Mouse (Mus musculus) adrenal gland, postnatal 10 days (tissue): ENCODE data around the gene Ppa1. TPM values are rescaled to one million over a fixed set of nuclear protein-coding genes. Genes with fewer than 3 reads are reported as not detected.

Experiments
- DNase-seq: peaks from one replicate; pipeline ENCODE4 v3.0.0; 2021; ENCODE audit warnings: mixed read lengths
- total RNA-seq, 2 experiments: library from RNA; stranded (reverse); gene quantifications; 2 replicates each; pipeline ENCODE4 v1.2.3; 2021

Gene Ppa1
- total RNA-seq, 2 experiments from 2014 or later, result 110 to 122 TPM

DNA sequence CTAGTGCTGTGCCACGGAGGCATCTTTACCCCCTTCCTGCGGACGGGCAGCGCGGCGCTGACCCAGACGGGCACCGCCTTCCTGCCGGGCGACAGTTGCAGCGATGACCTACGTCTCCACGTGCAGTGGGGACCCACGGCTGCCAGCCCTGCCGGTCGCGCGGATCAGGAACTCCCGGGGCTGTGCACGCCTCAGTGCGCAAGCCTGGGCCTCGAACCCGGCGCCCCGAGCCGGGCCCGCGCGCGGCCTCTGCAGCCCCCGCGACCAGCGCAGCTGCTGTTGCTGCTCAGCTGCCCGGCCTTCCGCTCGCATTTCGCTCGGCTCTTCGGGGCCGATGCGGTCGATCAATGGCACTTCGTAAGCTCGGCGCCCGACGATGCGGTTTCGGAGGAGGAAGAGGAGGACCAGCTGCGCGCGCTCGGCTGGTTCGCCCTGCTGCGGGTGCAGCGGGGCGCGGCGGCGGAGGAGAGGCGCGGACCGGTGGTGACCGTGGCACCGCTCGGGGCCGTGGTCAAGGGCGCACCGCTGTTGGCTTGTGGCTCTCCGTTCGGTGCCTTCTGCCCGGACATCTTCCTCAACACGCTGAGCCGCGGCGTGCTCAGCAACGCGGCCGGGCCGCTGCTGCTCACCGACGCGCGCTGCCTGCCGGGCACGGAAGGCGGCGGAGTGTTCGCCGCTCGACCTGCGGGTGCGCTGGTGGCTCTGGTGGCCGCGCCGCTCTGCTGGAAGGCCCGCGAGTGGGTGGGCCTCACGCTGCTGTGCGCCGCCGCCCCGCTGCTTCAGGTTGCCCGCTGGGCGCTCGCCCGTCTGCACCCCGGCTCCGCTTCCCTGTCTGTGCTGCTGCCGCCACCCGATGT, 47.6 kb downstream of the Ppa1 start:
- DNase-seq, result no peak

- DNase-seq, result no peak
Observed at GRCm38 (mm10) chr10:61696560-61696823, 48.1 kb downstream of the Ppa1 start.

- peak; percentile 81 for DNase-seq
Observed at GRCm38 (mm10) chr10:61697028-61697427, 48.7 kb downstream of the Ppa1 start.

DNA sequence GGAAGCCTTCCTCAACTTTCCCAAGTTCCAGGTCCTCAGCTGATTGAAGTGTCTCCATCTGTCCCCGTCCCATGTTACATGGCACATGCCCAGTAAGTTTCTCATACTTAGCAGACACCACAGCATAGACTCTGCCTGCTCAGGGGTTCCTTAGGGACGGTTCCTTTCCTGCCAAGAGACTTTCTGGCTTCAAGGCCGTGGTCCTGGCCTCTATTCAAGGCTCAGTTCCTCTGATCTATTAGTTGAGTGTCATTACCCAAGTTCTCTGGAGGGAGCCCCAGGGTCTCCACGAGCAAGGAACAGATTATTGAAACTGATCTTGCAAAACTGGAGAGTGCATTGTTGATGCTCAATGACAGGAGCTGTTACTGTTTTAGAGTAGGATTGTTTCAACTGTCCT, 56.3 kb downstream of the Ppa1 start:
- peak; percentile 80 for DNase-seq

DNA sequence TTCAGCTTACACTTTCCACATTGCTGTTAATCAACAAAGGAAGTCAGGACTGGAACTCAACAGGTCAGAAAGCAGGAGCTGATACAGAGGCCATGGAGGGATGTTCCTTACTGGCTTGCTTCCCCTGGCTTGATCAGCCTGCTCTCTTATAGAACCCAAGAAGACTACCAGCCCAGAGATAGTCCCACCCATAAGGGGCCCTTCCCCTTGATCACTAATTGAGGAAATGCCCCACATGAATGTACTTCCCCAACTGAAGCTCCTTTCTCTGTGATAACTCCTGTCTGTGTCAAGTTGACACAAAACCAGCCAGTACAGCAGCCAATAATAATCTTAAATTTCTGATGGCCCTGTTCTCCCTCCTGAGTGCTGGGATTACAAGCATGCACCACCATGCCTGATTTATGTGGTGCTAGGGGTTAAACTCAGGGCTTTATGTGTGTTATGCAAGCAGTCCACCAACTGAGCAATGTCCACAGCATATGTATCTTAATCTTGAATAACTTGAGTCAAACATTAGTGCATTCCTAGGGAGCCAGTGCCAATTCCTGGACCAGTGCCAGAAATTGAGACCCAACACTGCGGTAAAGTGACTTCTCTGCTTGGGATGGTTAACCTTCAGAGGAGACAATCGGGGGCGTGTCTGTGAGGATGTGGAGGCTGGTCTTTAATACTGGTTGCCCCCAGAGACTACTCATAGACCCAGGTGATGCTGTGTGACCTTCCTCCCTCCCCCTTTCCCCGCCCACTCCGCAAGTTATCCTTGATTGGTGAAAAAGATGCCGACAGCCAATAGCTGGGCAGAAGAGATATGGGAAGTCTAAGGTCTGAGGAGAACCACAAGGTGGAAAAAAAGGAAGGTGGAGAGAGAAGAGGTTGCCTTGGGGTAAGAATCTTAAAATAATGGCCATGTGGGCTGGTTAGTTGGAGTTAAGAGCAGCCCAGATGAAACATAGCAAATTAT, 58.3 kb downstream of the Ppa1 start:
- no peak for DNase-seq

DNA sequence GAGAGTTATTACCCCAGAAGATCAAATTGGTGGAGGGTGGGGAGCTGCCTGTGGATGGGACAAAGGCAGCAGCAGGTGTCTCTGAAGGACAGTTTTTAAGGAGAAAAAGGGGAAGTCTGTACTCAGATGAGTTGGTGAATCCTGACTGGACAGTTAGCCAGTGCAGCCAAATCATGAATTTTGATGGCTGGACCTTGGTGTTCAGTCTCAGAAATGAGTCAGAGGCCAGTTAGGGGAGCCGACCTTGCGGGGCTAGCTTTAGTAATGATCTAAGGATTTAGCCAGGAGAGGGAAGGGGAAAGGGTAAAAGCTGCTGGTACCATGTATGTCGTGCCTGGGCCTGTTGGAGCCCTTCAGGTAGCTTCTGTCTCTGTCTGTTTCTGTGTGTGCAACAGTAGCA, 65.2 kb downstream of the Ppa1 start:
- no peak for DNase-seq

GRCm38 (mm10) chr10:61714146-61714545, 65.8 kb downstream of the Ppa1 start:
- no peak for DNase-seq

- peak; percentile 87 for DNase-seq
Observed at GRCm38 (mm10) chr10:61714771-61715461, 66.6 kb downstream of the Ppa1 start, which contains the start of gene Aifm2. TSS of gene Aifm2 (plus strand) at chr10:61715263.

- no peak for DNase-seq
Observed at GRCm38 (mm10) chr10:61715462-61715837, 67.1 kb downstream of the Ppa1 start.

DNA sequence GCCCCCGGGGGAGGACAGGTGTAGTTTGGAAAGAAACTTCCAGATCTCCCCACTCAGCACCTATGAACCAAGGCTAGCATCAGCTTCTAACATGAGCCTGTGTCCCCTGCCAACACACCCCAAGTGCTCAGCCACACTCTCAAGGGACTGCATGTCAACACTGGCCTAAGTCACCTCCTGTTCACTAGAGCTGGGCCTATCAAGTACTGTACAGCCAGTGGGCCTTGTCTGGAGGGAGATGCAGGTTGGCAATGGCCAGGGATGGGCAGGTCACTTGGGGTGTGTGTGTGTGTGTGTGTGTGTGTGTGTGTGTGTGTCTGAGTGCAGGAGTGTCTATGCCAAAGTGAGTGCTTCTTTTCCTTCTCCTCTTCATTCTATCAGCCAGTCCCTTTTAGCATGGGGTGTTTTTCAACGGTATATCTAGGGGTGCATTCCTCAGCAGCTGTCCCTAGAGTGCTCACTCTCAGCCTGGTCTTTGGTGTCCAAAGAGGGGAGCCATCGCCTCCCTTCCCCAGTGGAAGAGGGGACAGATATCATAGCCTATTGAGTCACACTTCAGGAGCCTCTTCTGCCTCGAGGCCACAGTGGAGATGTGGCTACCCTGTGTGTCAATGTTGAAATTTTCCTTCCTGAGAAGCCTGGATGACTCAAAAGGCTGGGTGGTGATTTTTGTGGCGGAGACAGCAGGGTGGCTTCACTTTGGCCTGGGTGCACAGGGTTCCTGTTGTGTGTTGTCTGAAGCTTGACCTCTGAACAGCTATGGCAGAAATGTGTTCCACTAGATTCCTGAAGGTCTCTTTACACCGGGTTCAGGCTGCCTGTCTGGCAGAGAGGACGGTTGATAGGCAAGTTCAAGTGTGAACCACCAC, 67.9 kb downstream of the Ppa1 start:
- DNase-seq, result peak; percentile 71

DNA sequence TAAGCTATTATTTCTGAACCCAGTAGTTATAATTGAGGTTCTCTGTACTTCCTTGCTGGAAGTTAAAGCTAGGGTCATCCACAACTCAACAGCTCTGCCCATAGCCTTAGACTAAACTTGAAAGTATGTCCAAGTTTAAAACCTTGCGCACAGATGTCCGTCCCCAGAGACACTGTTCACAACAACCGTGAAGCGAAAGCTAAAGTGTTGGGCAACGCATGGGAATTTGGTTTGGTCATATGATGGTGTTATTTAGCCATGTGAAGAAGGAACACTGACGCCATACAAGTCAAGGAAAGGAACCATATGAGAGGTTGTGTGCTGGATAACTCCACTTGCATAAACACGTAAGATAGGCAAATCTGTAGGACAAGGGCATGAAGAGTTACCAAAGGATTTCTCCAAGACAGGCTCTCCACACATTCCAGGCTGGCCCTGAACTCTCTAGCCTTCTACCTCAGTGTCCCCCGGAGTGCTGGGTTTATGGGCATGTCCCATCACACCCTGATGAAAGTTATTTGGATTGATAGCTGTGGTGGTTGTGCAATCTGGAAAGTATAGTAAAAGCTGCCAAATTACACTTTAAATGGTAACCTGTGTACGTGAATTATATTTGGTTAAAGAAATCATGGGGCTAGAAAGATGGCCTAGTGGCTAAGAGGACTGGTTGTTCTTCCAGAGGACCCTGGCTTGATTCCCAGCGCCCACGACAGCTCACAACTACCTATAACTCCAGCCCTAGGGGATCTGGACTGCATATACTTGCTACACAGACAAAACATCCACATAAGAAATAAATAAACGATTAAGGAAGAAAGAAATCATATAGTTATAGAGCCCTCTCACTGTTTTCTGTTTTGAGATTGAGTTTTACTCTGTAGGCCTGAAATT, 69.3 kb downstream of the Ppa1 start:
- DNase-seq, result peak; percentile 20

- DNase-seq, result peak; percentile 78
Observed at GRCm38 (mm10) chr10:61720331-61720730, 72.0 kb downstream of the Ppa1 start.

- no peak for DNase-seq
Observed at GRCm38 (mm10) chr10:61722215-61722614, 73.9 kb downstream of the Ppa1 start.

DNA sequence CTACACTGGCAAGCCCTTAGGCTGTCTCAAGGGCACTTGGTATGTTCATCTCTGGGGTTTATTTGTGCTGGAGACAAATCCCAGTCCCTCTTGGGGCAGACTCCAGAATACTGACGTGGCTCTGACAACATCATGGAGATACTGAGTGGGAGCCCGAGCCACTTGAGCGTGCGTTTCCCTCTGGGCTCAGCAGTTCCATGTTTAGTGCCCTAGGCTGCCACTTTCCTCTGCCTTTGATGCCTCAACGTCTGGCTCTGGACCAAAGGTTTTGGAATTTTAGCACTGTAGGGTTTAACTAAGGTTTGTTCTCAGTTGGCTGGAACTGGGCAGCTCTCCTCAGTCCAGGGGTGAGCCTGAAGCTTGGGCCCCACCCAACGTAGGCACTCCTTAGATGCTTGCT, 74.9 kb downstream of the Ppa1 start:
- peak; percentile 59 for DNase-seq

Other genes with a start within 250 kb of the Ppa1 start
- gene Nodal, start 230.6 kb upstream of the Ppa1 start, total RNA-seq, result under 1 TPM in 1 of 2 experiments, not detected in 1; 0.36 TPM
- 100 to 1,000 TPM; 116 to 127 TPM for gene Eif4ebp2, start 195.9 kb upstream of the Ppa1 start, total RNA-seq
- 10 to 100 TPM; 10.8 to 13.6 TPM for gene Lrrc20, start 172.8 kb upstream of the Ppa1 start, total RNA-seq
- under 1 TPM; 0.24 to 0.33 TPM for gene Npffr1, start 53.1 kb upstream of the Ppa1 start, total RNA-seq
- gene Sar1a, start 31.7 kb downstream of the Ppa1 start, total RNA-seq, result 100 to 1,000 TPM; 161 to 179 TPM
- gene Tysnd1, start 47.0 kb downstream of the Ppa1 start, total RNA-seq, result 10 to 100 TPM; 84.3 to 87.3 TPM
- 100 to 1,000 TPM; 292 TPM for gene Aifm2, start 66.7 kb downstream of the Ppa1 start, total RNA-seq
- gene H2afy2, start 135.6 kb downstream of the Ppa1 start, total RNA-seq, result 10 to 100 TPM; 13.4 to 16.9 TPM